Mouse (Mus musculus) thymus, postnatal 25 days (tissue): ENCODE results near the gene Ypel2.

Experiments used
- DNase-seq: peaks from one replicate; pipeline ENCODE4 v3.0.0; 2022

Ypel2 gene

GRCm38 (mm10) chr11:86994791-86995624, 1.5 kb upstream of the Ypel2 start:
- DNase-seq = no peak

GRCm38 (mm10) chr11:86994330-86994729, 823 bp upstream of the Ypel2 start:
- no peak for DNase-seq

- no peak for DNase-seq
These were observed 982 bp downstream of the Ypel2 start for GRCm38 (mm10) chr11:86992461-86992988.

- DNase-seq = no peak
These were observed 2.3 kb downstream of the Ypel2 start for GRCm38 (mm10) chr11:86991241-86991640.

- no peak for DNase-seq
These were observed 3.2 kb downstream of the Ypel2 start for GRCm38 (mm10) chr11:86990309-86990708.

GRCm38 (mm10) chr11:86984990-86985389, 8.5 kb downstream of the Ypel2 start:
- DNase-seq = no peak

- DNase-seq = no peak
These were observed 10.5 kb downstream of the Ypel2 start for GRCm38 (mm10) chr11:86983056-86983455.

GRCm38 (mm10) chr11:86981229-86981791, 12.2 kb downstream of the Ypel2 start:
- no peak for DNase-seq

GRCm38 (mm10) chr11:86980526-86980925, 13.0 kb downstream of the Ypel2 start:
- peak; percentile 60 for DNase-seq

GRCm38 (mm10) chr11:86979799-86980198, 13.7 kb downstream of the Ypel2 start:
- no peak for DNase-seq

- no peak for DNase-seq
These were observed 16.3 kb downstream of the Ypel2 start for GRCm38 (mm10) chr11:86977242-86977641.

- no peak for DNase-seq
These were observed 19.1 kb downstream of the Ypel2 start for GRCm38 (mm10) chr11:86974401-86974800.

GRCm38 (mm10) chr11:86973255-86973654, 20.3 kb downstream of the Ypel2 start:
- no peak for DNase-seq

GRCm38 (mm10) chr11:86971057-86971753, 22.3 kb downstream of the Ypel2 start:
- DNase-seq = no peak

GRCm38 (mm10) chr11:86969041-86969821, 24.3 kb downstream of the Ypel2 start:
- no peak for DNase-seq

GRCm38 (mm10) chr11:86967506-86967905, 26.0 kb downstream of the Ypel2 start:
- no peak for DNase-seq

GRCm38 (mm10) chr11:86966696-86967095, 26.8 kb downstream of the Ypel2 start:
- DNase-seq = no peak

- no peak for DNase-seq
These were observed 28.4 kb downstream of the Ypel2 start for GRCm38 (mm10) chr11:86965079-86965478.

- DNase-seq = no peak
These were observed 29.8 kb downstream of the Ypel2 start for GRCm38 (mm10) chr11:86963698-86964097.

GRCm38 (mm10) chr11:86963027-86963426, 30.5 kb downstream of the Ypel2 start:
- no peak for DNase-seq

GRCm38 (mm10) chr11:86962362-86962761, 31.1 kb downstream of the Ypel2 start:
- DNase-seq = no peak

- no peak for DNase-seq
These were observed 31.8 kb downstream of the Ypel2 start for GRCm38 (mm10) chr11:86961510-86962303.
